In genomic region chr2:90497551-90497950, GRCm38 (mm10) we compare ENCODE assay signal across 20 mouse cellular contexts.
DNase-seq lines count a peak whose midpoint lies in the region; ATAC-seq and TF ChIP-seq lines count a peak whose summit lies in the region.
"Had no signal": no experiment of that assay in that cellular context is flagged by ENCODE, and none has a peak within 500 bp of the region (broad histone marks: within the 10 kb centered on the region; RNA-seq: fewer than 3 reads in every experiment).

No protein-coding gene starts in this region.

- H3K4me3 ChIP-seq in liver, adult 2 months (ENCODE audit: insufficient read depth, low read depth, low read length), result no peak overlapping the region
- H3K4me3 ChIP-seq in lung, postnatal 0 days (ENCODE audit: low read depth, low read length), result no peak overlapping the region
- H3K4me3 ChIP-seq in forebrain, embryonic 15.5 days, result no peak overlapping the region
- H3K4me3 ChIP-seq: gastrocnemius, adult 2 months; heart, embryonic 13.5 days; hindbrain, embryonic 13.5 days; limb, embryonic 15.5 days had no signal

- no peak for TF ChIP-seq POLR2A in liver, adult 2 months (IDR thresholded peaks at IDR 0.05; ENCODE audit: extremely low read depth, insufficient read depth, low read length)

- peak; percentile 68 for DNase-seq in liver, adult 2 months (ENCODE audit: extremely low read depth, low read depth, low spot score)
- DNase-seq in liver, result no peak
- DNase-seq in kidney, postnatal 14 days, result peak; percentile 43
- peak; percentile 83 for DNase-seq in lung, postnatal 0 days (ENCODE audit: low spot score)
- DNase-seq in yolk sac, embryonic 10.5 days (ENCODE audit: low spot score), result no peak
- no peak for DNase-seq in urinary bladder, adult 2 months (ENCODE audit: low spot score)
- DNase-seq: adrenal gland, postnatal 14 days; cerebellum, postnatal 25 days; embryo, embryonic 11 days; gastrocnemius, adult 2 months; heart, adult 11 months; liver, postnatal 0 days; right cerebral cortex, postnatal 14 days; thymus, adult 18-20 months had no signal

- H3K27ac ChIP-seq in liver, adult 2 months (replicated peaks; ENCODE audit: insufficient read depth, low read depth, low read length), result no peak overlapping the region
- H3K27ac ChIP-seq in lung, postnatal 0 days (ENCODE audit: low read length), result no peak overlapping the region
- H3K27ac ChIP-seq in forebrain, embryonic 15.5 days (replicated peaks), result no peak overlapping the region
- H3K27ac ChIP-seq: gastrocnemius, adult 2 months; heart, embryonic 13.5 days; hindbrain, embryonic 13.5 days; limb, embryonic 15.5 days had no signal

- H3K27me3 ChIP-seq in liver, adult 2 months (ENCODE audit: control insufficient read depth, insufficient read depth, low read length), result no peaks in the 10 kb centered on the region
- no peaks in the 10 kb centered on the region for H3K27me3 ChIP-seq in lung, postnatal 0 days (replicated peaks; ENCODE audit: insufficient read depth, low read length)
- no peaks in the 10 kb centered on the region for H3K27me3 ChIP-seq in forebrain, embryonic 15.5 days
- H3K27me3 ChIP-seq: heart, embryonic 13.5 days; hindbrain, embryonic 13.5 days; Patski had no signal

- 18% methylated on average over 3 of the region's 3 CpGs for WGBS in liver, adult 2 months
- WGBS in lung, postnatal 0 days, result 38% methylated on average over 3 of the region's 3 CpGs
- 92% methylated on average over 3 of the region's 3 CpGs for WGBS in forebrain, embryonic 15.5 days

- peaks cover 70% of the 10 kb centered on the region for H3K79me2 ChIP-seq in liver, adult 2 months (ENCODE audit: control insufficient read depth, insufficient read depth, low read length)

- H3K4me2 ChIP-seq in lung, postnatal 0 days (replicated peaks; ENCODE audit: low read depth, low read length), result no peak overlapping the region
- no peak overlapping the region for H3K4me2 ChIP-seq in forebrain, embryonic 15.5 days (replicated peaks)
- H3K4me2 ChIP-seq: heart, embryonic 13.5 days; hindbrain, embryonic 13.5 days; limb, embryonic 15.5 days had no signal

- TF ChIP-seq CTCF in liver, adult 2 months (IDR thresholded peaks at IDR 0.05; ENCODE audit: low read depth, low read length), result no peak
- no peak for TF ChIP-seq CTCF in lung, postnatal 0 days (IDR thresholded peaks at IDR 0.05)

- peak; percentile 61 for TF ChIP-seq EP300 in lung, postnatal 0 days (IDR thresholded peaks at IDR 0.05)

- H3K9ac ChIP-seq in liver, adult 2 months (ENCODE audit: low read depth, low read length), result no peak overlapping the region
- H3K9ac ChIP-seq in lung, postnatal 0 days (replicated peaks; ENCODE audit: low read depth), result no peak overlapping the region
- H3K9ac ChIP-seq in forebrain, embryonic 15.5 days (replicated peaks), result no peak overlapping the region
- H3K9ac ChIP-seq: heart, embryonic 13.5 days; hindbrain, embryonic 13.5 days; limb, embryonic 15.5 days; liver, postnatal 0 days had no signal

- H3K36me3 ChIP-seq in liver, adult 2 months (ENCODE audit: control insufficient read depth, insufficient read depth, low read length), result no peaks in the 10 kb centered on the region
- H3K36me3 ChIP-seq in lung, postnatal 0 days (ENCODE audit: insufficient read depth, low read length), result no peaks in the 10 kb centered on the region
- H3K36me3 ChIP-seq in forebrain, embryonic 15.5 days, result no peaks in the 10 kb centered on the region
- H3K36me3 ChIP-seq: heart, embryonic 13.5 days; hindbrain, embryonic 13.5 days; limb, embryonic 15.5 days had no signal

- H3K9me3 ChIP-seq in lung, postnatal 0 days (ENCODE audit: low read length), result no peaks in the 10 kb centered on the region
- no peaks in the 10 kb centered on the region for H3K9me3 ChIP-seq in forebrain, embryonic 15.5 days
- H3K9me3 ChIP-seq: heart, embryonic 13.5 days; hindbrain, embryonic 13.5 days; limb, embryonic 15.5 days had no signal

- peak; percentile 90 for ATAC-seq in lung, postnatal 0 days
- no peak for ATAC-seq in forebrain, embryonic 15.5 days (replicated peaks)
- ATAC-seq: liver, postnatal 0 days; midbrain, embryonic 16.5 days; Patski had no signal

- peaks cover 29% of the 10 kb centered on the region for H3K4me1 ChIP-seq in liver, adult 2 months (ENCODE audit: control insufficient read depth, insufficient read depth, low read length)
- no peaks in the 10 kb centered on the region for H3K4me1 ChIP-seq in lung, postnatal 0 days (ENCODE audit: insufficient read depth, low read depth, low read length)
- peaks cover 6% of the 10 kb centered on the region for H3K4me1 ChIP-seq in forebrain, embryonic 15.5 days

Comparison
In these comparisons a context has a peak if more than half of its experiments do, and no peak if none do; other contexts are left out.
1. DNase-seq: peak in liver, adult 2 months (single experiment), kidney, postnatal 14 days (single experiment) and lung, postnatal 0 days (single experiment); none in liver (single experiment), yolk sac, embryonic 10.5 days (single experiment) and urinary bladder, adult 2 months (single experiment).